Mouse (Mus musculus) adrenal gland, postnatal 36 days (tissue): Measurements from ENCODE around the gene Napsa. TPM values are rescaled to one million over a fixed set of nuclear protein-coding genes. Genes with fewer than 3 reads are reported as not detected.

Experiments used
- DNase-seq, 2 experiments: peaks; one replicate each; pipeline ENCODE4 v3.0.0; 2021; ENCODE audit warnings: mixed read lengths in 1 of 2
- long read RNA-seq, 2 experiments: library from polyadenylated mRNA; stranded (forward); transcript quantifications; one replicate each; pipeline ENCODE4 v2.0.0; 2021; ENCODE audit warnings: borderline sequencing depth in 2 of 2
- total RNA-seq, 2 experiments: library from RNA; stranded (reverse); gene quantifications; 2 replicates each; pipeline ENCODE4 v1.2.3; 2021

Gene Napsa
- under 1 TPM; 0.40 to 0.89 TPM for total RNA-seq
- long read RNA-seq, experiment 1, partial matches to known transcripts: 0 of 1 reads
- long read RNA-seq, experiment 1, other reads (novel, unspliced or antisense): 0 of 1 reads
- long read RNA-seq, experiment 2, partial matches to known transcripts: 0 of 1 reads
- long read RNA-seq, experiment 2, other reads (novel, unspliced or antisense): 0 of 1 reads

- DNase-seq: no peak
These were observed at the start of gene Napsa for GRCm38 (mm10) chr7:44572213-44572701. TSS of gene Napsa (plus strand) at chr7:44572380.

GRCm38 (mm10) chr7:44523056-44523455 lies 49.1 kb upstream of the Napsa start:
- no peak for DNase-seq

DNA sequence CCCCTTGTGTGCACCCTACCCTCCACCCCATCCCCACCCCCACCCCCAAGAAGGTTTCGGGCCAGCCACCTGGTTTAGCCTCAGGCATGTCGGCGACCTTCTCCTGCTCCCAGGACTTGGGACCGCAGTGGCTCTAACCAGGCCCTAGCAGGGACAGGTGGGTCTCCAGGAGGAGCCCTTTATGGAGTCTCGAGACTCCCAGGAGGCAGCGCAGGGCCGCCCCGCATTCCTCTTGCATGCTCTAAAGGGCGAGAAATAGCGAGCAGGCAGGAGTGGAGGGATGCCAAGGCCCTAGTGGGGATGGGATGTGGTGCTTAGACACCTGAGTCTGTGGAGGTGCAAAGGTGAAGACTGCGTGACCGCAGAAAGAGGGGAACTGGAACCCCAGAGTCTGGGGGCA lies 47.7 kb upstream of the Napsa start, which contains the start of gene Mybpc2:
Gene Mybpc2, minus strand, starts transcription at position 155 of the 400 bp plus-strand sequence.
- DNase-seq: no peak

- DNase-seq: peak; percentile 91 to 95
These were observed 46.9 kb upstream of the Napsa start for GRCm38 (mm10) chr7:44525126-44525832.

DNA sequence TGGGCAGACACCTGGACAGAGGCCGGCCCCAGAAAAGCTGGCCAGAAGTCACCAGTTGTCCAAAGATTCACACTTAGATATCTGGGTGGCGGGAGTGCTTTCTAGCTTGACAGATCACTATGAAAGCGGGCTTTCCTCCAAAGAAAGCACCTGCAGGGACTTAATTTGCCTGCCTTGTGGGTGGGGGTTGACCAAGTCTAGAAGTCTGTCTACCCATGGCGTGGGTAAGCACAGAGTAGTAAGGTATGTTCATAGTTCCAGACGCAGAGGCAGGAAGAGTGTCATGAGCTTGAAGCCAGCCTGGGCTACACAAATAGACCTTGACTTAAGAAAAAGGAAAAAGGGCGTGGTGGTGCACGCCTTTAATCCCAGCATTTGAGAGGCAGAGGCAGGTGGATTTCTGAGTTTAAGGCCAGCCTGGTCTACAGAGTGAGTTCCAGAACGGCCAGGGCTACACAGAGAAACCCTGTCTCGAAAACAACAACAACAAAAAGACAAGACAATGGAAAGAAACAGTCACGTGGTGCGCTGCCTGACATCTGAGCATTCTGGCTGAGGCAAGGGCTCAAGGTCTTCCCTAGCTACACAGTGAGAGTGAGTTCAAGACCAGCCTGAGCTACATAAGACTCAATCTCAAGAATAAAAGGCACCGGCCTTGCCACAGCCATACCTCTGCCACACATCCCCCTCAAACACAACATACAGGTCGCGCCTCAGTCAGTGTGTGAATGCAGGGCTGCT lies 45.6 kb upstream of the Napsa start:
- no peak for DNase-seq

- DNase-seq: peak; percentile 81 to 82
These were observed 44.4 kb upstream of the Napsa start for GRCm38 (mm10) chr7:44527483-44528398.

DNA sequence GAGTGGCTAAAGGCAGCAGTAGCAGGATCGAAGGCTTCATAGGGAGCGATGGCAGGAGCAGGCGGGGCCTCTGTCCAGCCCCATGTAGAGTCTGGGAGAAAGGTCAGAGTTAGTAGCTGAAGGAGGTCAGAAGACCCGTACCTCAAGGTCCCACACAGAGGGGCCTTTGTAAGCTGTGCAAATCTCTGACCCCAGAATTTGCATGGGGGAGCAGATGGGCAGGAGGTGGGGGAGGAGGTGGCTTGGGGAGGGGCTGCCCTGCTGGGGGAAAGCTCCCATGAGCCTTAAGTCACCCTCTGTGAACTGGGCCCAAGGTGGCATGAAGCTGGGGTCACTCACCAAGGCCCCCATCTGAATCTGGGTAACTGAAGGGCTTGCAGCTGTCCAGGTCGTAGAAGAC lies 42.7 kb upstream of the Napsa start:
- no peak for DNase-seq

DNA sequence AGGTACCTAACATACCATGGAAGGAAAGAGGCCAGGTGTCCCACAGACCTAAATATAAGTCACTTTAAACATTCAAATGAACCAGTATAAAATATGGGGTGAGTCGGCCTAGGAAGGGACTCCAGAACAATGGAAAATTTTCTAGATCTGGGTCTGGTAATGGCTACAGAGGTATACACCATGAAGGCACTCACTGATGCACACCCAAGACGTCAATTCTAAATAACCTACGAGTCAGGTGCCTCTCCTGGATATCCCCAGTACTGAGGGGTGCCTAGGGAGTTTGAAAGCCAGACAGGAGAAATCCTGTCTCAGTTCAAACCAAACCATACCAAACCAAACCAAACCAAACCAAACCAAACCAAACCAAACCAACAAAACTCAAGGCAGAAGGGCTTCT lies 41.7 kb upstream of the Napsa start:
- DNase-seq: no peak

DNA sequence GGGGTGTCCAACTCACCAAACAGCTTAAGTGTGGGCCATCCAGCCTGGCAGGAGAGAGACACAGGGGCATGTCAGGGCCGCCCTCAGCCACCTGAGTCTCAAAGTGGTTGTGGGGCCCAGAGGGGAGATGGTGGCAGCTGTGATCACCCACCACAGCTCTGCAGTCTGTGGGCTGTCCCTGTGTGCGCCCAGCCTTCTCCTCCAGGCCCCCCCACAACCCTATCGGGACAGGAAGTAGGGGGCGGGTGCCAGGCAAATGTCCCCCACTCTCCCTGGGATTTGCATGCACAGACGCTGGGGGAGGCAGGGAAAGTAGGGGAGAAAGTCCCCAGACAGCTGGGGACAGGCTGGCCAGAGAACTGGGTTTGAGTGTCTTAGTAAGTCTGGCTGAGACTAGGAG lies 41.0 kb upstream of the Napsa start:
- no peak for DNase-seq

DNA sequence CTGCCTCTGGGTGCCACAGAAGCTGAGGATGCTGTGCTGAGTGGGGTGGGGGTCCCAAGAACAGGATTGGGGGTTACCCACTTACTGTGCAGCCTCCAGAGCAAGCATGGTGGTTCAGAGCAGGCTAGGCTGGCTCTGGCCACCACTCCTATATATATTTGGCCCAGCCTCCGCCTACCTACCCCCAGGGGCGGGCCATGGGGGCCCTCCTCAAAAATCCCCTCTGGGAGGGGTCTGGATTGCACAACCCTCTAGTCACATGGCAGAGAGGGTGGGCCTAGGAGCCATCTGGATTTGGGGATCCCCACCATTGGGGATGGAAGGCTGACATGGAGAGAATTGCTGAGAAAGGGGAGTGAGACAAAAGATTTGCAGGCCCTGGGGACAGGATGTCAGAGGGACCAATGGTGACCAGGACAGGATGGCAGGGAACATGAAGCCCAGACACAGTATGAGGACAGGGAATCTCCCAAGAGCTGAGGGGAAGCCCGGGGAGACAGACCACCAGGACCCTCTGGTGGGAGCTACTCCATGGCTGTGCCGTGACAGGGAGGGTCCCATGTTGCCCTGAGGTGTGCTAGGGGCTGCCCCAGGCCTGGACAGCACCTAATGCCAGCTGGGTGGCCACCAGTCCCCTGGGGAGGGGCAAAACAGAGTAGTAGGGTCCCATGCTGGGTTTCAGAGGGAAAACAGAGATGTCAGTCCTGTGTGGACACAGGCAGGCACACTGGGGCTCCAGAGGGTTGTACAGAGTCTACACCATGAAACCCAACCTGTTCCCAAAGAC lies 40.0 kb upstream of the Napsa start, which contains the start of gene Spib:
Gene Spib, minus strand, starts transcription at position 126 of the 787 bp plus-strand sequence.
- DNase-seq: no peak

- no peak for DNase-seq
These were observed 39.0 kb upstream of the Napsa start for GRCm38 (mm10) chr7:44532918-44533745.

DNA sequence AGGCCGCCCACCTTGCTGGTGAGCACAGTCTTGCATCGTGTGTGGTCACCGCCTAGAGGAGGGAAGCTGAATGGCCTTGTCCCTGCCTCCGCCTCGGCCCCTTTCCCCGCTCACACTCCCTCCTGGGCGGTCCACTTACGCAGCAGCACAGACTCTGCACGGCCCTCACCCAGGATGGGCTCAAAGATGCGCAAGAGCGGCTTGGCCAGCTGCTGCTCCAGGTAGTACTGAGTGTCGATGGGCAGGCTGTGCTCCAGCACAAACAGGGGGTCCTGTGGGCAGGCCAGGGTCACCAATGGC lies 38.5 kb upstream of the Napsa start:
- no peak for DNase-seq

DNA sequence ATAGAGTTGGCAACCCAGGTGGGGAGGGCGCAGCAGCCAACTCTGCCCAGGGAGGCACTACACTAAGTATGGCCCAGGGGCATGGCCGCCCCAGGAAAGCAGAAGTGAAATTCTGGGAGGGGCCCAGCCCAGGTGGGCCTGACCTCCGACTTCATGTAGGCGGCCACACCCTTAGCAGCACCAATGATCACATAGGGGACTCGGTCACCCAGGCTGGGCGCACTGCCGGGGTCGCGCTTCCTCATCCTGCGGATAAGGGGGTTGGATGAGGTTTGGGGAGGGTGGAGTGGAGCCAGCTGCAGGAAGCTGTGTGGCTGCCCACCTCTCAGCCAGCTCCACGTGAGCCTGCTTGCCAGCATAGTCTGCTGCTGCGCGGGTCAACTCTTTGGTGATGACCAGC lies 37.9 kb upstream of the Napsa start:
- DNase-seq: no peak

GRCm38 (mm10) chr7:44534656-44535441 lies 37.3 kb upstream of the Napsa start:
- DNase-seq: no peak

DNA sequence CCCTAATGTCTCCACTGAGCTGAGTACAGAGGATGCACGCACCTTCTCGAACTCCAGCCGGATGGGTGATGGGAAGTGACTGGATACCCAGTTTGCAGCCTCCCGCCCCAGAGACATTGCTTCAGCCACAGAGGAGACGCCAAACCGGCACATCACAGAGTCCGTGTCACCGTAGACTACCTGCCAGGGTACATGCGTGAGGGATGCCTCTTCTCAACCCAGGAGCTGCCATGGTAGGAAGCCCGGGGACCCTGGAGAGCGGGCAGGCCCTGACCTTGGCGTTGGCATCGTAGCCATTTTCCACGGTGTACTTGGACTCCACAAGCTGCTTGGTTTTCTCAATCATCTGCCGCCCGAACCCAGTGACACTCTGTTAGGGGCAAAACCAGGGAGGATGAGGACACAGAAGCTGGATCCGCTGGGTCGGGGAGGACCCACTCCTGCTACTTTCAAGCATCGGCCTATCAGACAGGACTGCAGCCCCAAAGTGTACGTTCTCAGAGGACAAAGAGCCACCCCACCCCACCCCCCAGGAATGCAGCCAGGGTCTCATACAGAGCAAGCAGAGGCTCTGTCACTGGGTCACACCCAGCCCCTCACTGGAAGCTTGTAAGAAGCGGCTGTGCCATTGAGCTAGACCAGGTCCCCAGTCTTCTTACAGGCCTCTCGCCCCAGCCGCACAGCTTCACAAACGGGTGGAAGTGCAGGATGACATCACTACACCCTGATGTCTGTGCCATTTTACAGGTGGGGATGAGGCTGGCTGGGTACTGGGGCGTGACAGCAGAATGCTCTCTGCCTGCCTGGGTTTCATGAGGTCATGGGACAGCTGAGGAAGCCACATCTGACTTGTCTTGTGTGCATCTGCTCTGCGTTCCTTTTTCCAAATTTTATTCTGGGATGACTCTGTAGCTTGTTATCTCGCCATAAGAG lies 36.3 kb upstream of the Napsa start:
- no peak for DNase-seq

GRCm38 (mm10) chr7:44536590-44536968 lies 35.6 kb upstream of the Napsa start:
- no peak for DNase-seq

- no peak for DNase-seq
These were observed 35.2 kb upstream of the Napsa start for GRCm38 (mm10) chr7:44537009-44537408.

DNA sequence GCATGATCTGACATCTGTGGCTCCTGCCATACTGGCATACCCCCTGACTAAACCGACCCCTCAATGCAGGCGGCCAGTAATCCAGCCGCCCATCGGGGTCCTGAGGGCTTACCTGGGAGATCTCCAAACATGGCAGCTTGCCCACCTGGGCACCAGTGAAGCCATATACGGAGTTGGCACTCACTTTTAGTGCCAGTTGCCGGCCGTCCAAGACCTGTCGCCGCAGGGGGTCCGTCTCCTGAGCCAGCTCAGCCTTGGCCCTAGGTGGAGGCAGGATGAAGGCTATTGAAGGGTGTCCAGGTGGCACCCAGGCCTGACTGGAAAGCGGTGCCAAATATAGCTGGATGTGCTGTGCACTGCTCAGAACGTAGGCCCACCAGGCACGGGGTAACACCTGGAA lies 34.7 kb upstream of the Napsa start:
- DNase-seq: no peak
